Mouse (Mus musculus): ENCODE data around the gene Mat2b. TPM values are rescaled to one million over a fixed set of nuclear protein-coding genes. Genes with fewer than 3 reads are reported as not detected.

Gene Mat2b
- total and polyA plus RNA-seq, 3 experiments = 97.6 to 188 (median 105) TPM

DNA sequence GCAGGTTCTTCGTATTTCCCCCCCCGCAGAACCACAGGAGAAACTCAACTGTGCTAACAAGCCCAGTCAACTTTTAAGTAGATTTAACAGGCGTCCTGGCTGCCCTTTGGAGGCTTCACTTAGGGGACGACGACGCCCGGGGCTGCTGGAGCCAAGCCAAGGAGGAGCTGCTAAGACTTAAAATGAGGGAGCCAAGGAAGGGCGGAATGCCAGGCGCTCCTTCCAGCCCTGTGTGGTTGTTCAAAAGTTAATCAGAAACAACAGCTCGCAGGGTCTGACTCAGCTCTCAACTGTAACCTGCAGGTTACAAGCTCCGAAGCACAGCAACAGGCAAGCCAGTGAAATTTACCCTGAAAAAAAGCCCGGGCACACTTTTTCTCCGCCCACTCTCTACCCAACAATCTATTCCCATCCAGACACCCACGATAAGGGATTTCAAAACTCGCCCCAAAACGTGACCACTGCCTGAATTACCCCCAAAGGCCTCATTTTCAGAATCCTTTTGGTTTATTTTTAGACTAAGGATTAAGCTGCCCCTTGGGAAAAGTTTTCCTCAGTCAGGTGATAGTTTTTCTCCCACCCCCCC is 1.5 kb downstream of the Mat2b start (continued):
- TF ChIP-seq CHD1 (IDR thresholded peaks at IDR 0.05; ENCODE audit: low read depth, low read length) = peak; percentile 9; the same call in 1 of the 2 replicates
- TF ChIP-seq TAL1 (IDR thresholded peaks at IDR 0.05; ENCODE audit: low read length) = peak; percentile 68
- no peak for TF ChIP-seq CTCF (IDR thresholded peaks at IDR 0.05 in 2 of 3, conservative IDR thresholded peaks at IDR 0.05 in 1 of 3; ENCODE audit: control insufficient read depth in 1 of 3, insufficient read depth in 1 of 3, low read depth in 2 of 3, low read length in 3 of 3, poor library complexity in 1 of 3, severe bottlenecking in 1 of 3)
- TF ChIP-seq TCF12 (IDR thresholded peaks at IDR 0.05; ENCODE audit: low read depth, low read length) = peak; percentile 81

DNA sequence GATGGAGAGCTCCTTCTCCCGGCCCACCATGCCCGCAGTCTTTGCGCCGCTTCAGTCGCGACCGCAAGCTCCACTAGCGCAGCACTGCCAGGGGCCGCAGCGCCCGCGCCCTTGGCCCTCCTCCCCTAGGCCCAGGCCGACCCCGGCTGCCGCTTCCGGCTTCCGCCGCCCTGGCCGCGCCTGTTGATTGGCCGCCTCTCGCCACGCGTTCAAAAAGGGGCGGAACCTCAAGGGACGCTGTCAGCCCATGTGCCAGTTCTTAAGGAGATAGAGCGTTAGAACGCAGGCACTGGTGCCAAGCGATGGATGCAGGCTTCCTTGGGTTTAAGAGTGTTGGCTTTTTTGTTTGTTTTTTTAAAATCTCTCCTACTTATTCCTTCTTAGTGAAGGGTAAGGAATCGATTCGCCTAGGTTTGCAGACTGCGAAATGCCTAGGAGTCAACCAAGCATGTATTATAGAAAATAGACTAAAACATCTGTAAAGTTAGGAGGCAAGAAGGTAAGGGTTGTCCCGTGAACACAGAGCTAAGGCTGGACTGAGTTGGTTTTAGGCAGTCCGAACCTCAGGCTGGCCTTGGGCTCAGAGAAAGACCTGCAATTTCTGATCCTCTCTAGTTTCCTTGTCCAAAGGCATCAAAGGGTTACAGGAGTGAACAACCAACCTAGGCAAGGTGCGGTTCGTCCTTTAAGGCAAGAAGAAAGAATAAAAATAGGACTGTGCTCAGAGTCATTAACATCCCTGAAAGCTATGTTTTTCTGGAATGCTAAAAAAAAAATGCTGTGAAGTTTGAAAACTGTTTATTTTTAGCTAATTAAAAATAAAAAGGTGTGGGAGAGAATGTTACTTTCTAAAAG is 2.3 kb downstream of the Mat2b start:
- H3K4me3 ChIP-seq (ENCODE audit: control insufficient read depth in 1 of 2, insufficient read depth in 1 of 2, low read depth in 2 of 2, low read length in 2 of 2) = peak overlapping the region; percentile 88 to 89
- TF ChIP-seq MYB (IDR thresholded peaks at IDR 0.05; ENCODE audit: low read depth, low read length) = no peak
- no peak for TF ChIP-seq USF2 (IDR thresholded peaks at IDR 0.05; ENCODE audit: borderline replicate concordance in 1 of 2, insufficient read depth in 1 of 2, low read depth in 1 of 2, low read length in 2 of 2)
- TF ChIP-seq EP300 (IDR thresholded peaks at IDR 0.05; ENCODE audit: low read depth in 1 of 2, low read length in 2 of 2) = peak in 1 of 2 experiments; percentile 28; a peak in 1 of 4 replicates
- TF ChIP-seq MAX (IDR thresholded peaks at IDR 0.05; ENCODE audit: low read length) = peak; percentile 95
- peak; percentile 51; the same call in 1 of the 2 replicates for TF ChIP-seq TCF12 (IDR thresholded peaks at IDR 0.05; ENCODE audit: low read depth, low read length)
- peak; percentile 79 for TF ChIP-seq NELFE (IDR thresholded peaks at IDR 0.05; ENCODE audit: low read depth, low read length)
- peak; percentile 90 for TF ChIP-seq USF1 (IDR thresholded peaks at IDR 0.05; ENCODE audit: low read depth, low read length)
- TF ChIP-seq ETS1 (IDR thresholded peaks at IDR 0.05; ENCODE audit: low read depth, low read length) = 0 out of 2 replicates have a peak, but pooled peaks have one; percentile 7
- TF ChIP-seq BHLHE40 (IDR thresholded peaks at IDR 0.05; ENCODE audit: borderline replicate concordance, low read depth, low read length) = peak; percentile 33; the same call in 1 of the 2 replicates
- TF ChIP-seq POLR2AphosphoS5 (IDR thresholded peaks at IDR 0.05; ENCODE audit: borderline replicate concordance, low read depth, low read length) = no peak
- TF ChIP-seq POLR2AphosphoS2 (IDR thresholded peaks at IDR 0.05; ENCODE audit: low read length) = peak; percentile 91
- peak; percentile 94 for TF ChIP-seq MYC (IDR thresholded peaks at IDR 0.05; ENCODE audit: low read depth, low read length)
- TF ChIP-seq ZMIZ1 (IDR thresholded peaks at IDR 0.05; ENCODE audit: low read depth, low read length) = 0 out of 2 replicates have a peak, but pooled peaks have one; percentile 57
- TF ChIP-seq HCFC1 (IDR thresholded peaks at IDR 0.05; ENCODE audit: low read depth, low read length) = peak; percentile 84
- no peak for TF ChIP-seq E2F4 (IDR thresholded peaks at IDR 0.05; ENCODE audit: borderline replicate concordance, low read depth, low read length)
- peak; percentile 91 for TF ChIP-seq TBP (IDR thresholded peaks at IDR 0.05; ENCODE audit: low read depth, low read length)
- TF ChIP-seq TAL1 (IDR thresholded peaks at IDR 0.05; ENCODE audit: low read length) = no peak
- peak; percentile 98 for TF ChIP-seq MXI1 (IDR thresholded peaks at IDR 0.05; ENCODE audit: low read depth, low read length)
- peak; percentile 20; the same call in 1 of the 2 replicates for TF ChIP-seq NRF1 (IDR thresholded peaks at IDR 0.05; ENCODE audit: insufficient read depth, low read depth, low read length, poor library complexity, severe bottlenecking)
- TF ChIP-seq CHD1 (IDR thresholded peaks at IDR 0.05; ENCODE audit: low read depth, low read length) = peak; percentile 62; the same call in 1 of the 2 replicates
- peak; percentile 98 for TF ChIP-seq SIN3A (IDR thresholded peaks at IDR 0.05; ENCODE audit: low read length)
- TF ChIP-seq POLR2A (IDR thresholded peaks at IDR 0.05; ENCODE audit: control insufficient read depth in 1 of 2, insufficient read depth in 1 of 2, low read depth in 1 of 2, low read length in 2 of 2, poor library complexity in 1 of 2) = peak; percentile 88 to 91
- no peak for TF ChIP-seq CHD2 (IDR thresholded peaks at IDR 0.05; ENCODE audit: low read length)
- TF ChIP-seq ELF1 (IDR thresholded peaks at IDR 0.05; ENCODE audit: low read depth, low read length) = peak; percentile 99

More for the DNA sequence above, 2.3 kb downstream of the Mat2b start:
- Histone ChIP-seq H3K27ac (ENCODE audit: control insufficient read depth, low read depth, low read length) (peak overlapping the region; percentile 99), H3K79me2 (ENCODE audit: control insufficient read depth, insufficient read depth, low read length, poor library complexity) (peaks cover 42% of the 10 kb centered on the region), H3K36me3 (ENCODE audit: control insufficient read depth in 1 of 2, insufficient read depth in 2 of 2, low read length in 2 of 2) (peaks cover 0 to 20% of the 10 kb centered on the region in 2 experiments; a peak in 3 of 4 replicates), H3K27me3 (ENCODE audit: control insufficient read depth in 1 of 2, insufficient read depth in 2 of 2, low read length in 2 of 2) (no peaks in the 10 kb centered on the region), H3K9ac (ENCODE audit: control insufficient read depth, low read depth, low read length, poor library complexity, severe bottlenecking) (peak overlapping the region; percentile 86), H3K4me1 (ENCODE audit: control insufficient read depth in 1 of 2, insufficient read depth in 2 of 2, low read length in 2 of 2) (peaks cover 0 to 17% of the 10 kb centered on the region in 2 experiments), H3K9me3 (replicated peaks; ENCODE audit: insufficient read depth, low read length) (no peaks in the 10 kb centered on the region)
- DNase-seq (ENCODE audit: low read depth, low spot score) = peak; percentile 98

Measured in MEL (cell line).